Mouse (Mus musculus) gastrocnemius, adult 8-10 months (tissue): Measurements from ENCODE around the gene Neurog1. TPM values are rescaled to one million over a fixed set of nuclear protein-coding genes. Genes with fewer than 3 reads are reported as not detected.

Source experiments
- DNase-seq, 2 experiments: peaks; one replicate each; pipeline ENCODE4 v3.0.0; 2022; ENCODE audit warnings: low spot score in 2 of 2
- total RNA-seq, 4 experiments: library from RNA; stranded (reverse); gene quantifications; 2 replicates each; pipeline ENCODE4 v1.2.4; 2022

The Neurog1 gene
- total RNA-seq, 4 experiments from 2014 or later = not detected

DNA sequence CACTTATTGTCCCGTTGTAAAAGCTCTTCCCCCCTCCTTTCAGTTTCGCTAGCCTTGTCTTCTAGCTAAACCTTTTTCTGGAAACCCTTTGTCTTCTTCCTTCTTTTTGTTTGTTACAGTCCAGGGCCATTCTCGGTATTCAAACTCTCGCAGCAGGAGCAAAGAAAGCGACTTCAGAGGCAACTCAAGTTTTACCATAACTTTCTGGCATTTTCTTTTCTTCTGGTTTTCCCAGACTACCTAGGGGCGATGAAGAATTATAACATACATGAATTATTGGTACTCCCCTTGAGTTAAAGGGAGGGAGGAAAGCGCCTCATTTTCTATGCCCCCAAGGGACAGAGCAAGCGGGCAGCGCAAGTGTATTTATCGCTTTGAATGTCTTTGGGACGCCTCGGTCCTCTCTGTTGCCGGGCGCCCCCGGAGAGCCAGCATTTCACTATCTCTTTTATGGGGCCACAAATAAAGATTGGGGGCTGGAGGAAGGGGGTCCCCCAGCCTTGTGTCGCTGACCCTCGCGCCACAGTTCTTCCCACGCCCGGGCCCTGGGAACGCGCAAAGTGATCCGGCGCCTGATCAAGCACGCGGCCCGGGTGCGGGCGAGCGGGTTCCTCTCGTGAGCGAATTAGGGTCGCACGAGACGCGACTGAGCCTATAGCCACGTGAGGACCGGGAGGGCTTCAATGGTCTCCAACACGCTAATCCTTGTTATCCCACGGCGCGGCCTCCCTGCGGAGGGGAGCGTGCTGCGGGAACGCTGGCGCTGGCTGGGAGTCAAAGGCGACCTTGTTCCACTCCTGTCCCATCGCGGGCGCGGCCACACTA is 6.4 kb upstream of the Neurog1 start:
- DNase-seq = no peak

DNA sequence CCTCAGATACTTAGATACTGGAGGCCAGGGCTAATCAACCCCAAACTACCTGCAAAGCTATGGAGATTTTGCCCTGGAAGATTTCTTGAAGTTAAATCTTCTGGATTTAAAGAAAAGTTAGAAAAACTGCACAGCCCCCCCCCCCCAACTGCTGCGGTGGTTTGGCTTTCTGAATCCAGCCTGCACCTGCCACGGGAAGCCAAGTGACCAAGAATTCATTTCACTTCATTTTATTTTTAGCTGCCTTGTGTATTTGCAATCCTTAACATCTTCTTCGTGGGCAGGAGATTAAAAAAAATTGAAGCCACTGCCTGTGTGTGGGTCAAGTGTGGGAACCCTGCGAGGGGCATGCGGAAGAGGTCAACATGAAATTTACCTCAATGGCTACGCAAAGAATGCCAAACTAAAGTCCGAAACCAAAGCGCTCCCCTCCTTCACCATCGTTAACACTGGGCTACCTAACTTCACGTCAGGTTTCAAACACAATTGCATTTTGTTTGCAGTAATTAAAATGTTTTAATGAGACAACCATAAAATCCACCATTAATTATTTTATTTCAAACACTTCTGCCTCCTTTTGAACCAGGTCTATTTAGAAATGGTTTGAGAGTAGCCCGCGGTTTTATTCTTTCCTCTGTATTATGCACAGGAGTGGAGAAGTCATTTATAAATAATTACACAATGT is 5.6 kb upstream of the Neurog1 start:
- no peak for DNase-seq

DNA sequence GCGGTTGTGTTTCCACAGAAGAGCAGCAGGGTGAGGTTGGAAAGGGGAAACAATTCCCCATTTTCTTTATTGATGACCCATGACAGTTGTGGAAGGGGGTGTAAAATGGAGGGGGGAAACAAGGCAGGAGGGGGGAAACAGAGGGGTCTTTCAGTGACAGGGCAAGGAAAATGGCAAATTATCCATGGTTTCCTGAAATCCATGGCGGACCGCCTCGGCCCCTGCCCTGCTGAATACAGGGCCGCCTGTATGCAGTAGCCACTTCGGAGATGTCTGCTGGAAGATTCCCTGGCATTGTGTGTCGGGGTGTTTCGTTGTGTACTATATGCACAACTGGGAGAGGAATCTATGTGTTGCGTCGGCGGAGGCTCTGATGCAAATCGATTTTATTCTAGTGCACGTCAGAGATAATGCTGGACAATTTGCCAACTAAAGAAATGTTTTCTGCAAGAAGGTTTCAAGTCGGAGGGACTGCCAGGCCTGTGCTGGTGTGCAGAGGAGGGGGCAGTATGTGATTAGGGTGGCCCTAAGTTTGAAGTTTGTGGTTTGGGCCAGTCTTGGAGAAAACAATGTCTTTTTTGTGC is 4.8 kb upstream of the Neurog1 start:
- DNase-seq = no peak

DNA sequence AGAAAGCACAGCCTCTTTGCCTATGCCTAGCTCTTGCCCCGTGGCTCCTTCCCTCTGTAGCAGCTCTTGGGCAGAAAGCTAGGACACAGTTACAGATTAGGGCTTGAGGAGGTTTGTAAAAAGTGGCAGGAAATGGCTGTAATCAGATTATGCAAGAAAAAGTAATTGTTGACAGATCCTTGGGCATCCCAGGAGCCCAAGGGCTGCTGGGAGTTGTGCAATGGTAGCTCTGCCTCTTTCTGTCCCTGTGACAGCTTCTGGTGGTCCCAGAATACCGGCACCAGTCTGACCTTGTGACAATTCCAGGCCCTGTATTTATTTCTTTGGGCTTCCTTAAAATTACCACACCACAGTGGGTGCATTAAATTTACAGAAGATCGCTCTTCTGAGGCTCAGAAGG is 1.4 kb upstream of the Neurog1 start:
- DNase-seq = no peak

DNA sequence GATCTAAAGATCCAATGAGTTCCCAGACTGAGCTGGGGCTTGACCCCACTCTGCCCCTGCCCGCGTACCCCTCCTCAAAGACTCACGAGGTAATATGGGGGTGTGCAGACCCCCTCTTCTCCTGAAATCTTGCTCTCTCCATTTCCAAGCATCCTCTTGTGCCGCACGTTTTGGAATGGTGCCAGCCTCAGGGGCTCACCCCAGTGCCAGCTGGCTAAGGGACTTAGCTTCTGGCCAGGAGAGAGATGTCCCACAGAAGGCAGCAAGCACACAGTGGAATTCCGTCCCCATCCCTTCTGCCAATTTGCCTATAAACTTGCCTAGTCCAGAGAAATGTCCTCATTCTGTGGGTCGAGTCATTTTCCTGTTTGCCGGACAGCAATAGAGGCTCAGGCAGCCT is 820 bp upstream of the Neurog1 start:
- no peak for DNase-seq

DNA sequence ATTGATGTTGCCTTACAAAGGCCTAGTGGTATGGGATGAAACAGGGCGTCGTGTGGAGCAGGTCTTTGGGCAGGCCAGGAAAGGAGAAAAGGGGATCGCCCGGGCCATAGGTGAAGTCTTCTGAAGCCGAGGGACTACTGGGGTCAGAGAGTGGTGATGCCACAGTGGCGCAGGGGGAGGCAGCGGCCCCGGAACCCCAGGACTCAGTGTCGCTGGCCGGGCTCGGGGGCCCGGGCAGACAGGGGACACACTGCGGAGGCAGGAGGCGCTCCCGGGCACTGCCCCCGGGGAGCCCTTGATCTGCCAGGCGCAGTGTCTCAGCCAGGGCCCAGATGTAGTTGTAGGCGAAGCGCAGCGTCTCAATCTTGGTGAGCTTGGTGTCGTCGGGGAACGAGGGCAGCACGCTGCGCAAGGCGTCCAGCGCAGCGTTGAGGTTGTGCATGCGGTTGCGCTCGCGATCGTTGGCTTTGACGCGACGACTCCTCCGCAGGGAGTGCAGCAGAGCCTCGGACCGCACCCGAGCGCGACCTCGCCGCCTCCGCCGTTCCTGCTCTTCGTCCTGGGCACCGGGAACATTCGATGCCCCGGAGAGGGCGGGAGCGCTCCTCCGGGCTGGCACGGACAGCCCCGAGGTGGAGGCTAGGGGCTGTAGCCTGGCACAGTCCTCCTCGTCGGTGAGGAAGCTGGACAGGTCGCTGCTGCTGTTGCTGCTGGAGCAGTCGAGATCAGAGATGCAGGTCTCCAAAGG is 613 bp downstream of the Neurog1 start:
- no peak for DNase-seq

DNA sequence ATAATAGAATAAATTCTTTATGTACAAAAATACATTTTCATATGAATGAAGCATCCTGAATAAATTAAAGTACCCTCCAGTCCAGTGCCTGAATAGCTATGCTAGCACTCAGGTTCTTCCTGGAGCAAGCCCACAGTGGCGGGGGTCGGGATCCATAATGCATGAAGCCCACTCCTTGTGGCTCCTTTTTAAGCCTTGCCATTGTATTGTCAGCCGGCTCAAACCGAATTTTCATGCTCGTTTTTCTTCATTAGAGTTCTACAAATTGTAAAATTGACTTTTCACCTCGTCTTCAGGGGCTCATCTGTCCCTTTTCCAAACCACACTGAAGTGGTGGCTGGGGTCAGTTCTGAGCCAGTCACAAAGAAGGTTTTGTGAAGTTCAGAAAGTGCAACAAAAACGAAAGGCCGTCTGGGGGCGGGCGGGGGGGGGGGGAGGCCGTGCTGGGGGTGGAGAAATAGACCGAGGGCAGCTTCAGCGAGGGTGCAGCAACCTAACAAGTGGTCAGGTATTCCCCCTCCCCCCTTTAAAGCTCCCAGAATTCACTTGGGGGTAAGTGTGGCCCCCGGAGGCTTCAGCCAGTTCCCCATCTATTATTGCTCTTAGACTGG is 1.3 kb downstream of the Neurog1 start:
- DNase-seq = no peak

DNA sequence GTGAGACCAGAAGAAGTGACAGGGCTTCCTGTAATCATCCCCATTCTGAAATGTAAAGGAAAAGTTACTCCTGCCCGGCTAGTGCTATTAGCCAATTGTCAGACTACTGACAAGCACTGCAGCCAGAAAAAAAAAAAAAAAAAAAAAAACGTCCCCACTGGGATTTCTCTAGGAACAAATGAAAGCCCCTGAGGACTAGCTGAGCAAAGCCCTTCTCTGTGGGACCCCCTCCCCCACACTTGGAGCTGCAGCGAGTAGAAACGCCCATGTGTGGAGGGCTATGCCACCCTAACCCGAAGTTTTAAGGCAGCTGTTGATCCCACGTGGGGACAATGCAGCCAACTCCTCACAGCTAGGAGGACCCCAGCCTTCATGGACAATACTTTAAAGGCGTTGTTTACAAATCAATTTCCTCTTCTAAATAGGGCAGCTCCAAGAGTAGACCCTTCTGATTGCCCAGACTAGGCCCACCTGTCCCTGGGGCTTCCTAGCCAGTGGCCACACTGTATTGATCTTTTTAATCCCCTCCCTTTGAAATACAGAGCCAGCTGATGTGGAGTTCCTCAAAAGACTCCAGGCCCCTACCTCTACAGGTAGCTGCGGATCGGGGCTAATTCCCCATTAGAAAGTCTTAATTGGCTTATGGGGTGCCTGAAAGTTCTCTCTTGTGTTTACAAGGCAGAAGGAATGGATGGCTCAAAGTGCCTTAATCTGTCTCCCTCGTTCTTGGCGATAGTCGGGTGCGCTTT is 2.2 kb downstream of the Neurog1 start:
- DNase-seq = no peak

DNA sequence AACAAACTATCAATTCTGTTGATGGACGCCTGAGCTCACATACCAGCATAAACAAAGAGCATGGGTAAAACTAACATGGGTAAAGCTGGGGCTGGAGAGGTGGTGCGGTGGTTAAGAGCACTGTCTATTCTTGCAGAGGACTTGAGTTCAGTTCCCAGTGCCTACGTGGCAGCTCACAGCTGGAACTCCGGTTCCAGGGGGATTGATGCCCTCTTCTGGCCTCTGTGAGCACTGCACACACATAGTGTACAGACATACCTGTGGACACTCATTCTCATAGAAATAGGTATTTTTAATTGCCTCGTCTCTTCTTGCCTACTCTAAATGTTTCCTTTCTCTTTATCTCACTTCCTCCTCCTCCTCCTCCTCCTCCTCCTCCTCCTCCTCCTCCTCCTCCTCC is 8.9 kb downstream of the Neurog1 start:
- DNase-seq = no peak

DNA sequence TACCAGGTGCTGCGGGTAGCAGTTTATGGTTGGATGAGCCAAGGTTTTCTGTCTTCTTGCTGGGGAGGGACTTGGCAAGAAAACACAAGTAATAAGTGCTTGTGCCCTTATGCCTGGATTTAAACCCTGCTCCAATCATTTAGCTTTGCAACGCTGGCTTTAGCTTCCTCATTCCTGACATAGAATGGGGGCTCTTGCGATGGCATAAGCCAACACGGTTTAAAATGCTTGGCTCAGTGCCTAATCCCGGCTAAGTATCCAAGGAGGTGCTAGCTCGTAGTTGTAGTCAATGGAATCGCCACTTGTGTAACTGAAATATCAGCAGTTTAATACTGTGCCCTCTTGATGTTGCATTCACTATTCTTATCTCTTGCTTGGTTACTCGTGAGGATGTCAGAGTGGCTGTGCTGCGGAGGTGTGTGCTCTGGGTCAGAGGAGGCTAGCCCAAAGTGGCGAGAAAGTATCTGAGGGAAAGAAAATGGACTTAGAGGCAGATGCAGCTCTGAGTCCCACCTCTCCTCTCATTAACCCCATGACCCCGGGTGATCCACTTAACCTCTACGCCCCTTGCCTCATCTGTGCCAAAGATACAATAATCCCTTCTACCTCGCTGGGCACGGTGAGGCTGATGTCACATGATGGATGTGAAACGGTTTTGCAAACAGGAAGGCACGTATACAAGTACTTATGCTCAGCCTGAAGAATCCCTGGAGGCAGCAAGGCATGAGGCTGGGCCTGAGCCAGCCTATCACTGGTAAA is 11.8 kb downstream of the Neurog1 start:
- no peak for DNase-seq

DNA sequence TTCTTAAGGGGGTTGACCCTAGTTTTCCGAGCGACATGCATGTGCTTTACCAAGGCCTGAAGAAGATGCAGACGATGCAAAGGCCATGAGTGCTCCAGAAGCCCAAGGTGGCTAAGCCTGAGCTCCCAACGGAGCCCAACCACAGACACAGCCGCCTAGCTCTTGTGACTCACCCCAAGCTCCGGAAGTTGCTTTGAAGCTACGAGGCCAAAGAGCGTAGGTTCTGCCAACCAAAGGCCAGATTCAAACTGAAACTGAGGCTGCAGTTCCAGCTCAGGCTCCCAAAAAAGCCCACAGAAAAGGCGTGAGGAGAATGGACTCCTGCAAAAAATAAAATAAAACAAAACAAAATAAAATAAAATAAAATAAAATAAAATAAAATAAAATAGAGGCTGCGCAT is 14.1 kb downstream of the Neurog1 start:
- no peak for DNase-seq

DNA sequence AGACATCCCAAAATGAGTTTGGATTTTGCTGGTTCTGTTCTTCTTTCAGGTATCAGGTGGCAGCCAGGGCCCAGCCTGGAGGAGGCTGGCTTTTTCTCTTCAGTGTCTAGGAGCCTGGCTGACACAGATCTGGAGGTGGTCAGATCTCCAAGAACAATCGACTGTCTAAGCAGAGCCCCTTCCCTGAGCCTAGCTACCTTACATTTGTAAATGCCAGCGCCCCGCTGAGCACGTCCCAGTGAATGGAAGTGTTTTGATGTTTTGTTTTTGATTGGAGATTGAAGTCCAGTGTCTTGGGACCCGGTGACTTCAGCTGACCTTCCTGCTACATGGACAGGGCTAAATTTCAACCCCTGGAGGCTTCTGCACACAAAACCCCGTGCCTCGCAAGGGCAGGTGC is 15.8 kb downstream of the Neurog1 start:
- no peak for DNase-seq

DNA sequence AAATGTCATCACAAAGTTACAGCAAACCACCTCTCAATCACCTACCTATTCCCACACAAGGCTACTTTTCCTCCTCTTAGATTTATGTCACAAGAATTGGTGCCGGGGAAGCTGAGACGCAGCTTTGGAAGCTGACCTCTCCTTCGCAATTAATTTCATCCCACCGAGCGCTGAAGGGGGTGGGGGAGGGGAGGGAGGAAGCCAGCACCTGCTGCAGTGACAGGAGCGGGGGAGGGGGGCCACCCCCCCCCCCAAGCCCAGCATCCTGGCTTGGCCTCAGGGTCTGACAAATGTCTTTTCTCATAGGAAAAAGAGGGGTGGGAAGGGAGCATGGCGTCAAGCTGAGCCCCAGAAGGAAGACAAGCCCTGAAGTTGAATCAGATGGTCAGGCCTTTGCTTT is 23.2 kb downstream of the Neurog1 start:
- DNase-seq = no peak

DNA sequence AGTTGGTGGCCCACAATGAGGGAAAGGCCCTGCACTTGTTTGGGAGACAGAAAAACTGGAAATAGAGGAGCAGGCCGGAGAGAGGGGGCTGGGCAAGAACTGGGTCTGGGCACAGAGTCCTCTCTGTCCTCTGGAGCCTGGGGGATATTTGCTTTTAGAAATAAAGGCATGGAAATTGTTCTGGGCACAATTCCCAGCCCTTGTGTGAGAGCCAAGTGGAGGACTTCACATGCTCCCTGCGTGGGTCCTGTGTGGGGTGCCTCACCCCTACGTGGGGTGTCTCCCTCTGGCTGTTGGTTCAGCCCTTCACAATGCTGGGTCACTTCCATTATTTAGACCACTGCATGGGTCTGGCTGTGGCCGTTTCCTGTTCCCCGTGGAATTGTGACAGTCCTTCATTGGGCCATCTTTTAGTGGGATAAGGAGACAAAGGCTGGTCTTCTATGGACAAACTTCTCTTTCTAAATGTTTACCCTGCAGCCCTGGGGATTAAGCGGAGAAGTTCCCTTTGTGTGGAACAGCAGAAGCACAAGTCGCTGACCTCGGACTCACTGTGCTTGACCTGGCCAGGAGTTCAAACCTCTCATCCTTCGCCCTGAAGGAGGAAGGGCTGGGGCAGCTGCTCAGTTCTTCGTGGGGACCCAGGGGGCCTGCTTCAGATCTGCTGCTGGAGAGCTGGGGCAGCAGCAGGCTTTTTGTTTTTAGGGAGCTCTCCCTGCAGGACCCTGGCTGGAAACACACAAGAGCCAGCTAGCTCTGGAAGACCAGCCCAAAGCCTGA is 25.6 kb downstream of the Neurog1 start:
- DNase-seq = no peak

DNA sequence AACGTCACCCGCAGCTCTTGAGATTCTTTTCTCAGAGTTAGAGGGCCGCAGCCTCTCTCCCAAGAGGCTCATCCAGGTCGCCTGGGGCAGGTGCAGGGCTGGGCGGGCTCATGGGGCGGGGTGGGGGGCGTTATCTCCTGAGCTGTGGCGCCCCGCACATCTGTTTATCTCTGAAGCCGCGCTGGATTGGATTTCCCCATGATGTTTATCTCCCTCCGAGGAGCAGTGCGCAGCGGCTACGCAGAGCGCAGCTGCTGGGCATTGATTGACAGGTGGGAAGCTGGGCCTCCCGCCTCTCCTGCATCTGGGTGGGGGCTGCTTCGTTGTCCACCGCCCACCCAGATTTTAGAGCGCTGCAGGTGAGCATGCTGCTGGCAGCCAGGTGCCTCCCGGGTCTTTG is 28.3 kb downstream of the Neurog1 start:
- no peak for DNase-seq

DNA sequence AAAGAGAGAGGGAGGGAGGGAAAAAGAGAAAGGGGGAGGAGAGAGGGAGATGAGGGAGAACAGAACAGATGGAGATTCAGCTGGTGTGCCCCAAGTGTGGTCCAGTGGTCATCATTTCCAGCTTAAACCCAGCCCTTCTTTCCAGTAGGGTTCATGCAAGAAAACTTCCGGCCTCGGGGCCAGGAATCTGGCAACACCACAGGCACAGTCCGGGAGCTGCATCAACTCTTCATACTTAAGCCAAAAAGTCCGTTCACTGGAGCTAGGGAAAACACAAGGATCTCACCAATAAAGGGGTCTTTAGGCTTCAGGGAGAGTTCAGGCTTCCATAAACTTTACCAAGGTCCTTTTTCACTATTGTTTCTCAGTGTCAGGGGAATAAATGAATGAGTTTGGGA is 29.1 kb downstream of the Neurog1 start:
- DNase-seq = no peak

DNA sequence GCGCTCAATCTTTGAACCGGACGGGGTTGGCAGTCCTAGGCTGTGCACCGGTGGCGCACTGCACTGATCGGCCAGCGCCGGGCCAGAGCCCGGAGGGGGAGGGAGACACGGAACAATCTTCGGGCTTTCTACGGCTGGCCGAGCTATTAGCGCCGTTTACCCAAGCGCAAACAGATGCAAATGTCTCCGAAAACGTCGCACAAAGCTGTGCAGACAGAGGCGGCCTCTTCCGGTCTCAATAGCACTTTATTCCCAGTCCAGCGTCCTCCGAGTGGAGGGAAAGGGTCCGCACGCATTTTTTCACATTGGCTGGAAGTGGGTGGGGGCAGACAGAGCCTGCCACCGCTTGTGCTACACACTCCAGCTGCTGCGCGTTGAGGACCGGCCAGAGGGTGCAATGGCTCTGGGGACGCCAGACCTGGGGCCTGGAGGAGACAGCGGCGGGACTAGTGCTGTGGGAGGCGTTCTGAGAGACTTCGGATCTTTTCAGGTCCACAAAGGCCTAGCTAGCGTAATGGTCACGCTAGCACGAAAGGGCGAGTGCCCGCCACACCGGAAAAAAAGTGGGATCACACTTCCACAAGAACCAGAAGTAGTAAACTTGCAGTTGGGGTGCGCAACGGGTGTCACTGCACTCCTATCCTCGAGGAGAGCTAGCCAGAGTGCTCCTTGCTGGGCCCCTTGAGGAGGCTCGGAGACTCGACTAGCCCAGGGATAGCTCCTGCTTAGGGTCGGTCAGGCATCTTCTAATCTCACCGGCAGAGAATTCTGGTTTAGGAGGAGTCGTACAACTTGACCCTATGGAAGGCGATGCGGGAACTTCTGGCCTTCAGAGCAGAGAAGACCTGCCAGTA is 29.7 kb downstream of the Neurog1 start:
- DNase-seq = no peak
